Mouse (Mus musculus) liver, postnatal 0 days (tissue): ENCODE measurements around the gene Marf1. TPM values are rescaled to one million over a fixed set of nuclear protein-coding genes. Genes with fewer than 3 reads are reported as not detected.
A peak's percentile ranks its signal among the peaks of the same experiment; 100 is the strongest.

Source experiments
- ATAC-seq: fragments of 200-750 bp; cut with Nextera tagmentation; 2 replicates; pipeline ENCODE4 v1.8.0; 2017; ENCODE audit warnings: mild to moderate bottlenecking, moderate library complexity
- DNase-seq: peaks from one replicate; pipeline ENCODE4 v3.0.0-alpha.2; 2016
- H3K27ac ChIP-seq: fragments of 300-500 bp; sonication (generic); 2 replicates; pipeline ENCODE4 v1.5.1; 2014; ENCODE audit warnings: antibody characterized with exemption, moderate library complexity, mild to moderate bottlenecking, low read depth
- H3K27me3 ChIP-seq: fragments of 300-500 bp; sonication (generic); 2 replicates; pipeline ENCODE4 v1.6.1; 2014; ENCODE audit warnings: low read length, control low read depth, mixed read lengths; ENCODE audit not compliant: insufficient read depth
- H3K36me3 ChIP-seq: fragments of 300-500 bp; sonication (generic); replicated peaks from 2 replicates; pipeline ENCODE4 v1.6.1; 2014; ENCODE audit warnings: mild to moderate bottlenecking, control low read depth, low read length, moderate library complexity, mixed read lengths; ENCODE audit not compliant: insufficient read depth
- H3K4me1 ChIP-seq: fragments of 300-500 bp; sonication (generic); 2 replicates; pipeline ENCODE4 v1.6.1; 2014; ENCODE audit warnings: antibody characterized with exemption, mild to moderate bottlenecking, control low read depth; ENCODE audit not compliant: insufficient read depth
- H3K4me2 ChIP-seq: fragments of 300-500 bp; sonication (generic); 2 replicates; pipeline ENCODE4 v1.6.1; 2014; ENCODE audit warnings: low read depth, mild to moderate bottlenecking, low read length, moderate library complexity, mixed read lengths
- H3K4me3 ChIP-seq: fragments of 300-500 bp; sonication (generic); 2 replicates; pipeline ENCODE4 v1.5.1; 2014; ENCODE audit warnings: low read depth, low read length
- H3K9ac ChIP-seq: fragments of 300-500 bp; sonication (generic); replicated peaks from 2 replicates; pipeline ENCODE4 v1.6.1; 2014; ENCODE audit warnings: mild to moderate bottlenecking, moderate library complexity
- H3K9me3 ChIP-seq: fragments of 300-500 bp; sonication (generic); 2 replicates; pipeline ENCODE4 v1.6.1; 2016; ENCODE audit warnings: mild to moderate bottlenecking, control low read depth, low read length, mixed read lengths
- CTCF ChIP-seq: sonication (generic); IDR thresholded peaks from 2 replicates; pipeline ENCODE4 v1.5.1; 2016; ENCODE audit warnings: antibody characterized with exemption, low read depth
- EP300 ChIP-seq: IDR thresholded peaks from 2 replicates; pipeline ENCODE4 v1.6.1; 2016; ENCODE audit warnings: antibody characterized with exemption, low read depth, mild to moderate bottlenecking
- WGBS: fragments of 180-500 bp; shearing (Covaris S2); extraction: QIAGEN DNeasy Blood & Tissue Kit; methylation state at CpG from one replicate; pipeline ENCODE4 v1.1.7; 2014; ENCODE audit not compliant: insufficient replicate concordance; 5-methylcytosine and 5-hydroxymethylcytosine counted together
- polyA plus RNA-seq: library from polyadenylated mRNA; unstranded; fragments of >200 nt; fragmentation: Nextera tagmentation; extraction: Ambion mirVana; gene quantifications from 2 replicates; pipeline ENCODE4 v1.2.1, GENCODE M21; 2015

Marf1 gene
- polyA plus RNA-seq = 6.1 TPM in 2 replicates

GRCm38 (mm10) chr16:14162988-14163416 is at the start of gene Marf1, which contains the start of gene Nde1:
Gene Marf1 (minus strand): TSS chr16:14163351.
Gene Nde1 (plus strand): TSS chr16:14163275.
- H3K9me3 ChIP-seq = no peaks in the 10 kb centered on the region
- H3K27ac ChIP-seq = peak within 1 kb of the TSS; percentile 86
- H3K36me3 ChIP-seq = peaks cover 7% of the 10 kb centered on the region
- DNase-seq (peak; percentile 95), ATAC-seq (peak; percentile 81)
- H3K9ac ChIP-seq = peak within 1 kb of the TSS; percentile 79
- peak within 1 kb of the TSS; percentile 63 for H3K4me3 ChIP-seq
- TF ChIP-seq EP300 (no peak), CTCF (no peak)
- H3K4me1 ChIP-seq = peaks cover 32% of the 10 kb centered on the region
- peak within 1 kb of the TSS; percentile 77 for H3K4me2 ChIP-seq
- no peaks in the 10 kb centered on the region for H3K27me3 ChIP-seq
- 2% methylated on average over 40 of the region's 43 CpGs for WGBS

- no peak for ATAC-seq
- no peaks in the 10 kb centered on the region for H3K36me3 ChIP-seq
- DNase-seq = no peak
- H3K4me1 ChIP-seq = no peaks in the 10 kb centered on the region
- H3K4me2 ChIP-seq = no peak overlapping the region
- H3K9ac ChIP-seq = no peak overlapping the region
- no peaks in the 10 kb centered on the region for H3K27me3 ChIP-seq
- no peaks in the 10 kb centered on the region for H3K9me3 ChIP-seq
- no peak overlapping the region for H3K4me3 ChIP-seq
- no peak for TF ChIP-seq EP300
- peak; percentile 26 for TF ChIP-seq CTCF
- WGBS = 63% methylated on average over 4 of the region's 4 CpGs
- no peak overlapping the region for H3K27ac ChIP-seq
Observed at GRCm38 (mm10) chr16:14198798-14199197, 35.6 kb upstream of the Marf1 start.

GRCm38 (mm10) chr16:14195427-14195826 is 32.3 kb upstream of the Marf1 start:
- no peak overlapping the region for H3K9ac ChIP-seq
- no peaks in the 10 kb centered on the region for H3K9me3 ChIP-seq
- WGBS = 30% methylated on average over 1 of the region's 1 CpGs
- H3K4me3 ChIP-seq = no peak overlapping the region
- H3K36me3 ChIP-seq = peaks cover 23% of the 10 kb centered on the region
- H3K4me1 ChIP-seq = no peaks in the 10 kb centered on the region
- peak; percentile 73 for DNase-seq
- peak; percentile 80 for TF ChIP-seq CTCF
- TF ChIP-seq EP300 = no peak
- 0 out of 2 replicates have a peak, but pooled peaks have one; percentile 49 for ATAC-seq
- no peak overlapping the region for H3K4me2 ChIP-seq
- H3K27ac ChIP-seq = no peak overlapping the region
- no peaks in the 10 kb centered on the region for H3K27me3 ChIP-seq

- DNase-seq = no peak
- Histone ChIP-seq H3K36me3 (peaks cover 33% of the 10 kb centered on the region), H3K4me1 (no peaks in the 10 kb centered on the region), H3K9me3 (no peaks in the 10 kb centered on the region), H3K27me3 (no peaks in the 10 kb centered on the region), H3K4me3 (no peak overlapping the region), H3K9ac (no peak overlapping the region), H3K4me2 (no peak overlapping the region), H3K27ac (0 out of 2 replicates have a peak overlapping the region, but pooled peaks have one; percentile 30)
- WGBS = 64% methylated on average over 9 of the region's 9 CpGs
- ATAC-seq = peak; percentile 45; the same call in 1 of the 2 replicates
- TF ChIP-seq EP300 (no peak), CTCF (no peak)
Observed at GRCm38 (mm10) chr16:14194164-14194950, 31.2 kb upstream of the Marf1 start.

- WGBS = 88% methylated on average over 5 of the region's 5 CpGs
Observed at GRCm38 (mm10) chr16:14185516-14185915, 22.4 kb upstream of the Marf1 start.

GRCm38 (mm10) chr16:14183856-14184255 is 20.7 kb upstream of the Marf1 start:
- no peak for TF ChIP-seq CTCF
- TF ChIP-seq EP300 = no peak
- H3K36me3 ChIP-seq = peaks cover 87% of the 10 kb centered on the region
- H3K27me3 ChIP-seq = no peaks in the 10 kb centered on the region
- no peak overlapping the region for H3K9ac ChIP-seq
- WGBS = 70% methylated on average over 1 of the region's 1 CpGs
- no peak overlapping the region for H3K4me2 ChIP-seq
- H3K9me3 ChIP-seq = no peaks in the 10 kb centered on the region
- no peak overlapping the region for H3K4me3 ChIP-seq
- ATAC-seq (no peak), DNase-seq (no peak)
- no peaks in the 10 kb centered on the region for H3K4me1 ChIP-seq
- no peak overlapping the region for H3K27ac ChIP-seq

More at GRCm38 (mm10) chr16:14185516-14185915, 22.4 kb upstream of the Marf1 start:
- Histone ChIP-seq H3K9ac (no peak overlapping the region), H3K27ac (no peak overlapping the region), H3K4me3 (no peak overlapping the region), H3K9me3 (no peaks in the 10 kb centered on the region), H3K27me3 (no peaks in the 10 kb centered on the region), H3K4me2 (no peak overlapping the region), H3K4me1 (no peaks in the 10 kb centered on the region), H3K36me3 (peaks cover 92% of the 10 kb centered on the region)
- no peak for DNase-seq
- no peak for ATAC-seq
- TF ChIP-seq EP300 (no peak), CTCF (no peak)
